Mouse (Mus musculus) hindbrain, embryonic 16.5 days (tissue): Measurements from ENCODE around the gene Tacc2. TPM values are rescaled to one million over a fixed set of nuclear protein-coding genes. Genes with fewer than 3 reads are reported as not detected.
"Not testable (repeated sequence)": the region's sequence is repeated elsewhere in the genome, so short reads cannot be mapped to it uniquely, and the experiment has no call there.

Experiments
- ATAC-seq: fragments of 200-750 bp; cut with Nextera tagmentation; 2 replicates; pipeline ENCODE4 v1.8.0; 2017; ENCODE audit warnings: moderate TSS enrichment, moderate library complexity
- H3K27ac ChIP-seq: fragments of 300-500 bp; sonication (generic); 2 replicates; pipeline ENCODE4 v1.5.1; 2014; ENCODE audit warnings: low read depth, mild to moderate bottlenecking, control low read depth, low read length, moderate library complexity
- H3K27me3 ChIP-seq: fragments of 300-500 bp; sonication (generic); replicated peaks from 2 replicates; pipeline ENCODE4 v1.6.1; 2014; ENCODE audit warnings: low read length; ENCODE audit not compliant: control insufficient read depth, insufficient read depth
- H3K36me3 ChIP-seq: fragments of 300-500 bp; sonication (generic); 2 replicates; pipeline ENCODE4 v1.6.1; 2014; ENCODE audit warnings: mild to moderate bottlenecking, low read length, moderate library complexity, mixed read lengths; ENCODE audit not compliant: control insufficient read depth, insufficient read depth
- H3K4me1 ChIP-seq: fragments of 300-500 bp; sonication (generic); 2 replicates; pipeline ENCODE4 v1.6.1; 2014; ENCODE audit warnings: low read depth, low read length; ENCODE audit not compliant: control insufficient read depth, insufficient read depth
- H3K4me2 ChIP-seq: fragments of 300-500 bp; sonication (generic); 2 replicates; pipeline ENCODE4 v1.6.1; 2014; ENCODE audit warnings: mild to moderate bottlenecking, low read length, control low read depth, moderate library complexity
- H3K4me3 ChIP-seq: fragments of 300-500 bp; sonication (generic); 2 replicates; pipeline ENCODE4 v1.5.1; 2014; ENCODE audit warnings: mild to moderate bottlenecking, low read length, control low read depth, moderate library complexity
- H3K9ac ChIP-seq: fragments of 300-500 bp; sonication (generic); 2 replicates; pipeline ENCODE4 v1.6.1; 2014; ENCODE audit warnings: low read depth, mild to moderate bottlenecking, control low read depth, low read length, moderate library complexity
- H3K9me3 ChIP-seq: fragments of 300-500 bp; sonication (generic); 2 replicates; pipeline ENCODE4 v1.6.1; 2014; ENCODE audit warnings: mild to moderate bottlenecking, low read length, moderate library complexity; ENCODE audit not compliant: control insufficient read depth
- whole genome bisulfite sequencing: fragments of 180-500 bp; shearing (Covaris S2); extraction: QIAGEN DNeasy Blood & Tissue Kit; methylation state at CpG from one replicate; pipeline ENCODE4 v1.1.7; 2014; 5-methylcytosine and 5-hydroxymethylcytosine counted together
- polyA plus RNA-seq: library from polyadenylated mRNA; unstranded; fragments of >200 nt; fragmentation: Nextera tagmentation; extraction: Ambion mirVana; gene quantifications from 2 replicates; pipeline ENCODE4 v1.2.1, GENCODE M21; 2015

The Tacc2 gene
- polyA plus RNA-seq, 1 experiment from 2014 or later = 49.7 TPM

DNA sequence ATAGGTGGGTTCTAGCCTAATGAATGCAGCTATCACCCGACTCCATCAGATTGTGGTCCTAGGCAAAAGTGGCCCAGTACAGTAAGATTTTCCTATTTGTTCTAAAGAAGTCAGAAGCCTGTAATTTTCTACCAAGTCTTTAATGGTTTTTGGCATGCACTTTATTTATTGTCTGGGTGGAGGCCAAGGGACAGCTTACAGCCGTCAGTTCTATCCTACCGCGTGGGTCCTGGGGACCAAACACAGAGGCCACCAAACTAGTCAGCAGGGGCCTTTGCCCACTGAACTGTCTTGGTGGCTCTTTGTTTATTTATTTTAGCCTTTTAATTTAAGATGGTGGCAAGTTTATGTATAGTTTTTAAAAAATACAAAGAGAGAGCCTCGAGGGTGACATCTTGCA is 1.4 kb downstream of the Tacc2 start:
- no peak overlapping the region for H3K9ac ChIP-seq
- WGBS = 74% methylated on average over 5 of the region's 5 CpGs
- no peaks in the 10 kb centered on the region for H3K9me3 ChIP-seq
- H3K27me3 ChIP-seq = no peaks in the 10 kb centered on the region
- peaks cover 2% of the 10 kb centered on the region; the same call in 1 of the 2 replicates for H3K4me1 ChIP-seq
- no peak overlapping the region for H3K4me2 ChIP-seq
- no peak for ATAC-seq
- H3K4me3 ChIP-seq = no peak overlapping the region
- H3K36me3 ChIP-seq = no peaks in the 10 kb centered on the region
- H3K27ac ChIP-seq = no peak overlapping the region

DNA sequence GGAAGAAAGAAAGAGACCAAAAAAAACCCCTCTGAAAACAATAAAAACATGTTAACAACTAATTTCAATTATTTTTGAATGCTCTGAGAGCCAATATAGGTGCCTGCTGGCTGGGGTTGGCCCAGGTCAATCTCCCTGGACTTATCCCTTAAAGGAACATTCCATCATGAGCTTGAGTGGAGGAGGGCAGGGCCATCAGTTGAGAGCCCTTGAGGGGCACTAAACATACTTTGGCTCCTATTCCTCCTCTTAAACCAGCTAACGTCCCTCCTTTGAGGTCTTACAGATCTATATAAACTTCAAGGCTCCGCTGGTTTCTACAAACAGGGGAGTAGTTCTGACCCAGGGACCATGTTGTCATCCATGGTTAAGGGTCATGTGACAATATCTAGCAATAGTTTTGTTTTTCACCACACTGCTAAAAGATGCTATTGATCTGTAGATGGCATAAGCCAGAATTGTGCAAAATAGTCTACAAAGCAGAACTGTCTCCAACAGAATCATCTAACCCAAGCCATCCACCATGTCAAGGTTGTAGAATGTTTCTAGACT is 9.4 kb downstream of the Tacc2 start:
- H3K27ac ChIP-seq = no peak overlapping the region
- H3K4me1 ChIP-seq = no peaks in the 10 kb centered on the region
- no peak overlapping the region for H3K4me3 ChIP-seq
- H3K4me2 ChIP-seq = no peak overlapping the region
- H3K36me3 ChIP-seq = no peaks in the 10 kb centered on the region
- H3K27me3 ChIP-seq = no peaks in the 10 kb centered on the region
- H3K9me3 ChIP-seq = no peaks in the 10 kb centered on the region
- no peak overlapping the region for H3K9ac ChIP-seq
- WGBS = 86% methylated on average over 2 of the region's 2 CpGs
- no peak for ATAC-seq

- 57% methylated on average over 13 of the region's 13 CpGs for WGBS
- Histone ChIP-seq H3K4me2 (no peak overlapping the region), H3K27me3 (no peaks in the 10 kb centered on the region), H3K4me1 (no peaks in the 10 kb centered on the region), H3K9me3 (no peaks in the 10 kb centered on the region), H3K27ac (no peak overlapping the region), H3K9ac (no peak overlapping the region), H3K4me3 (no peak overlapping the region), H3K36me3 (no peaks in the 10 kb centered on the region)
- ATAC-seq = no peak
Observed at GRCm38 (mm10) chr7:130590081-130590828, 13.0 kb downstream of the Tacc2 start.

DNA sequence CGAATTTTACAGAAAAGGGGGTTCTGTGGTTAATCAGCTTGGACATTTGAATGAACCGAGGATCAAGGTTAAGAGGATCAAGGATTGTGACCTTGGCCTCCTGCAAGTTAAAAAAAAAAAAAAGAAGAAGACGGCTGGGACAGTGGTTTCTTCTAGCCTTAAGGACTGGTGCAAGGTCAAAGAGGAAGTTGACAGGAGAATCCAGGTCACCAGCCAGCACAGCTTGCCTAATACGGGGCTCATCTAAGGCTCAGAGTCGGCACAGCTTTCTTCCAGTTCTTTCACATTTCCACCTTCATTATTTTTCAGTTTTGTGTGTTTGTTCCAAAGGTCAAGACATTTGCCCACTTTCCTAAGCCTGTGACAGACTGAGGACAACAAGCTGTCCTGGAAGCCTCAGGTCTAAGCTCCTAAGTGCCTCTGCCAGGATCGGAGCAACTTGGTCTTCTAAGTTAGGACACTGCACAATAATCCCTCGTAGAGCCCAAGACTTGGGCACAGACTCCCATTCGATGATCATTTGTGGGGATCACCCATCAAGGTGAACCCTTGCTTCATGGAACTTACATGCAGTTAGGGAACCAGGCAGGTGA is 13.7 kb downstream of the Tacc2 start:
- no peak for ATAC-seq
- H3K27ac ChIP-seq = no peak overlapping the region
- no peak overlapping the region for H3K4me2 ChIP-seq
- H3K4me3 ChIP-seq = no peak overlapping the region
- H3K27me3 ChIP-seq = no peaks in the 10 kb centered on the region
- WGBS = 72% methylated on average over 8 of the region's 8 CpGs
- H3K4me1 ChIP-seq = no peaks in the 10 kb centered on the region
- no peaks in the 10 kb centered on the region for H3K9me3 ChIP-seq
- H3K9ac ChIP-seq = no peak overlapping the region
- H3K36me3 ChIP-seq = no peaks in the 10 kb centered on the region

GRCm38 (mm10) chr7:130592975-130593374 is 15.7 kb downstream of the Tacc2 start:
- not testable (repeated sequence) for H3K27ac ChIP-seq, H3K4me2 ChIP-seq, H3K9ac ChIP-seq, H3K4me1 ChIP-seq, H3K9me3 ChIP-seq, H3K27me3 ChIP-seq, H3K4me3 ChIP-seq, H3K36me3 ChIP-seq
- WGBS = no CpG with 5 or more reads among the region's 11 CpGs
- peak; percentile 41; the same call in 1 of the 2 replicates for ATAC-seq

- WGBS = 30% methylated on average over 6 of the region's 11 CpGs
- not testable (repeated sequence) for H3K4me1 ChIP-seq
Observed at GRCm38 (mm10) chr7:130593375-130594239, 16.4 kb downstream of the Tacc2 start.

GRCm38 (mm10) chr7:130596079-130596855 is 19.0 kb downstream of the Tacc2 start:
- H3K4me3 ChIP-seq, H3K27me3 ChIP-seq, H3K27ac ChIP-seq, H3K4me1 ChIP-seq, ATAC-seq, H3K36me3 ChIP-seq, H3K9ac ChIP-seq, H3K9me3 ChIP-seq, H3K4me2 ChIP-seq: not testable (repeated sequence)
- 44% methylated on average over 9 of the region's 19 CpGs for whole genome bisulfite sequencing

More at GRCm38 (mm10) chr7:130593375-130594239, 16.4 kb downstream of the Tacc2 start:
- H3K9ac ChIP-seq, H3K27me3 ChIP-seq, H3K9me3 ChIP-seq, H3K27ac ChIP-seq, H3K4me2 ChIP-seq, H3K4me3 ChIP-seq, H3K36me3 ChIP-seq: not testable (repeated sequence)
- peak; percentile 77 for ATAC-seq

- Histone ChIP-seq H3K9ac (no peak overlapping the region), H3K4me3 (no peak overlapping the region), H3K4me1 (no peaks in the 10 kb centered on the region), H3K36me3 (no peaks in the 10 kb centered on the region), H3K27me3 (no peaks in the 10 kb centered on the region), H3K4me2 (no peak overlapping the region), H3K27ac (0 out of 2 replicates have a peak overlapping the region, but pooled peaks have one; percentile 9), H3K9me3 (no peaks in the 10 kb centered on the region)
- 44% methylated on average over 6 of the region's 6 CpGs for WGBS
- ATAC-seq = no peak
Observed at GRCm38 (mm10) chr7:130597546-130597945, 20.3 kb downstream of the Tacc2 start.
